Mouse (Mus musculus) liver, embryonic 14.5 days (tissue): ENCODE measurements around the gene Gtf3c5. TPM values are rescaled to one million over a fixed set of nuclear protein-coding genes. Genes with fewer than 3 reads are reported as not detected.
A peak's percentile ranks its signal among the peaks of the same experiment; 100 is the strongest.

Experiments
- ATAC-seq: fragments of 200-750 bp; cut with Nextera tagmentation; 2 replicates; pipeline ENCODE4 v1.8.0; 2017; ENCODE audit warnings: moderate number of reproducible peaks, mild to moderate bottlenecking, moderate library complexity; ENCODE audit not compliant: insufficient read depth
- DNase-seq, 3 experiments: peaks; one replicate each; pipeline ENCODE4 v3.0.0-alpha.2; 2012 to 2013; ENCODE audit warnings: low read depth in 3 of 3, low spot score in 3 of 3
- H3K27ac ChIP-seq: fragments of 300-500 bp; sonication (generic); 2 replicates; pipeline ENCODE4 v1.5.1; 2014; ENCODE audit warnings: moderate library complexity, mild to moderate bottlenecking, control low read depth, inconsistent platforms
- H3K27me3 ChIP-seq: fragments of 300-500 bp; sonication (generic); 2 replicates; pipeline ENCODE4 v1.6.1; 2014; ENCODE audit warnings: mild to moderate bottlenecking, low read length, moderate library complexity; ENCODE audit not compliant: control insufficient read depth, insufficient read depth
- H3K36me3 ChIP-seq: fragments of 300-500 bp; sonication (generic); replicated peaks from 2 replicates; pipeline ENCODE4 v1.6.1; 2014; ENCODE audit warnings: low read depth; ENCODE audit not compliant: control insufficient read depth, insufficient read depth
- H3K4me1 ChIP-seq, 2 experiments: fragments of 200-500 bp in 1 of 2; fragments of 300-500 bp in 1 of 2; sonication (generic) in 1 of 2; replicated peaks; 2 replicates each; pipeline ENCODE4 v1.6.1; 2012 to 2014; ENCODE audit warnings: antibody characterized with exemption in 1 of 2, inconsistent platforms in 1 of 2, low read length in 1 of 2; ENCODE audit not compliant: control insufficient read depth in 2 of 2, insufficient read depth in 2 of 2
- H3K4me2 ChIP-seq: fragments of 300-500 bp; sonication (generic); 2 replicates; pipeline ENCODE4 v1.6.1; 2014; ENCODE audit warnings: low read depth, mild to moderate bottlenecking, control low read depth, moderate library complexity
- H3K4me3 ChIP-seq, 2 experiments: fragments of 200-500 bp in 1 of 2; fragments of 300-500 bp in 1 of 2; sonication (generic) in 1 of 2; 2 replicates each; pipeline ENCODE4 v1.5.1; 2012 to 2014; ENCODE audit warnings: low read depth in 2 of 2, low read length in 2 of 2, mild to moderate bottlenecking in 2 of 2, control low read depth in 1 of 2, inconsistent platforms in 1 of 2, moderate library complexity in 1 of 2; ENCODE audit not compliant: insufficient read depth in 1 of 2
- H3K9ac ChIP-seq: fragments of 300-500 bp; sonication (generic); replicated peaks from 2 replicates; pipeline ENCODE4 v1.6.1; 2014; ENCODE audit warnings: mild to moderate bottlenecking, control low read depth, moderate library complexity
- H3K9me3 ChIP-seq: fragments of 300-500 bp; sonication (generic); 2 replicates; pipeline ENCODE4 v1.6.1; 2016; ENCODE audit warnings: low read length, mixed read lengths; ENCODE audit not compliant: control insufficient read depth
- CTCF ChIP-seq: IDR thresholded peaks from 2 replicates; pipeline ENCODE4 v1.5.1; 2016; ENCODE audit warnings: antibody characterized with exemption, low read depth, control low read depth
- EP300 ChIP-seq: IDR thresholded peaks from 2 replicates; pipeline ENCODE4 v1.6.1; 2016; ENCODE audit warnings: antibody characterized with exemption, low read depth
- WGBS: fragments of 180-500 bp; shearing (Covaris S2); extraction: QIAGEN DNeasy Blood & Tissue Kit; methylation state at CpG from one replicate; pipeline ENCODE4 v1.1.7; 2014; ENCODE audit not compliant: insufficient replicate concordance; 5-methylcytosine and 5-hydroxymethylcytosine counted together
- polyA plus RNA-seq, 2 experiments: library from polyadenylated mRNA; depleted of rRNA in 1 of 2; stranded (reverse) in 1 of 2; unstranded in 1 of 2; fragments of >200 nt; fragmentation: Nextera tagmentation in 1 of 2; extraction: Ambion mirVana in 1 of 2; gene quantifications; 2 replicates each; pipeline versions ENCODE4 v1.2.1 to v1.2.3; 2012 to 2014

Gtf3c5 gene
- polyA plus RNA-seq, 2 experiments: 7.6 to 11.6 TPM

DNA sequence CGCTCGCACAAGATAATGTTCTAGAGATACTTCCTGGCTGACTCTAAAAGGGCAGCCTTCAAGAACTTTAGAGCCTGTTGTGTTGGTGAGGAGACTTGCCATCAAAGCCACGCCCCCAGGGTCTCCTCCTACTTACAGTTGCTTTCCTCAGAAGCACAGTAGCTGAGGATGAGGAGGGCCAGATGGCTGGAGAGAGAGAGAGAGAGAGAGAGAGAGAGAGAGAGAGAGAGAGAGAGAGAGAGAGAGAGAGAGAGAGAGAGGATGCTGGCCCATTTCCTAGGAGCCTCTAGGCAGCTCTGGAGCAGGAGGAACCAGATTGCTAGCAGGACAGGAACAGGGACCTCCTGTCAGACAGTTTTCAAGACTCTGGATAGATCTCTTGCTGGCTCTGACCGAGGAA lies 47.4 kb downstream of the Gtf3c5 start:
- Histone ChIP-seq H3K36me3 (no peaks in the 10 kb centered on the region), H3K4me3 (no peak overlapping the region), H3K9me3 (no peaks in the 10 kb centered on the region), H3K4me2 (no peak overlapping the region), H3K27me3 (no peaks in the 10 kb centered on the region), H3K27ac (no peak overlapping the region), H3K4me1 (no peaks in the 10 kb centered on the region), H3K9ac (no peak overlapping the region)
- TF ChIP-seq CTCF: no peak
- no peak for TF ChIP-seq EP300
- DNase-seq (no peak), ATAC-seq (no peak)
- WGBS: 45% methylated on average over 4 of the region's 4 CpGs

DNA sequence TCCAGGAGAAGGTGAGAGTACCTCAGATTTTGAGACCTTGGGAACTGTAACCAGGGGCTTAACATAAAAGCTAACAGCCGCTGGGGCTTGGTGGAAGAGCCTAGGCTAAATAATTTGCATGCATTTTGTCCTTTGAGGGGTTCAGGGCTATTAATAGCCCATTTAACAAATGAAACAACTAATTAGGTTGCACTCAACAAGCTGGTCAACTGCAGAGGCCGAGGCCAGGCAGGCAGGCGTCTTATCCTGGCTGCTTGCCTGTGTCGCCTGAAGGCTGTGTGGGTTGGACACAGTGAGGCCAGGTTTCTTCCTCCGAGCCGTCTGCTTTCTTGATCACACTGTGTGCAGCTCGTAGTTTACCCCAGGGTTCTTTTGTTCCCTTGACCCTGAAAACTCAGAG lies 47.9 kb downstream of the Gtf3c5 start:
- Histone ChIP-seq H3K9ac (no peak overlapping the region), H3K27me3 (no peaks in the 10 kb centered on the region), H3K27ac (no peak overlapping the region), H3K4me3 (no peak overlapping the region), H3K4me1 (no peaks in the 10 kb centered on the region), H3K36me3 (no peaks in the 10 kb centered on the region), H3K4me2 (no peak overlapping the region), H3K9me3 (no peaks in the 10 kb centered on the region)
- no peak for ATAC-seq
- no peak for DNase-seq
- TF ChIP-seq EP300: no peak
- TF ChIP-seq CTCF: no peak
- WGBS: 59% methylated on average over 7 of the region's 7 CpGs

GRCm38 (mm10) chr2:28535263-28535540 lies 48.3 kb downstream of the Gtf3c5 start:
- Histone ChIP-seq H3K9ac (no peak overlapping the region), H3K27me3 (no peaks in the 10 kb centered on the region), H3K4me1 (no peaks in the 10 kb centered on the region), H3K4me3 (no peak overlapping the region), H3K4me2 (no peak overlapping the region), H3K36me3 (no peaks in the 10 kb centered on the region), H3K9me3 (no peaks in the 10 kb centered on the region), H3K27ac (no peak overlapping the region)
- no peak for ATAC-seq
- no peak for DNase-seq
- 57% methylated on average over 4 of the region's 4 CpGs for WGBS
- no peak for TF ChIP-seq CTCF
- TF ChIP-seq EP300: no peak

GRCm38 (mm10) chr2:28534436-28535262 lies 48.9 kb downstream of the Gtf3c5 start:
- Histone ChIP-seq H3K9ac (no peak overlapping the region), H3K36me3 (no peaks in the 10 kb centered on the region), H3K9me3 (no peaks in the 10 kb centered on the region), H3K27me3 (no peaks in the 10 kb centered on the region), H3K27ac (no peak overlapping the region), H3K4me3 (no peak overlapping the region), H3K4me2 (no peak overlapping the region), H3K4me1 (no peaks in the 10 kb centered on the region)
- 53% methylated on average over 11 of the region's 11 CpGs for WGBS
- ATAC-seq (no peak), DNase-seq (no peak)
- TF ChIP-seq CTCF (no peak), EP300 (no peak)

DNA sequence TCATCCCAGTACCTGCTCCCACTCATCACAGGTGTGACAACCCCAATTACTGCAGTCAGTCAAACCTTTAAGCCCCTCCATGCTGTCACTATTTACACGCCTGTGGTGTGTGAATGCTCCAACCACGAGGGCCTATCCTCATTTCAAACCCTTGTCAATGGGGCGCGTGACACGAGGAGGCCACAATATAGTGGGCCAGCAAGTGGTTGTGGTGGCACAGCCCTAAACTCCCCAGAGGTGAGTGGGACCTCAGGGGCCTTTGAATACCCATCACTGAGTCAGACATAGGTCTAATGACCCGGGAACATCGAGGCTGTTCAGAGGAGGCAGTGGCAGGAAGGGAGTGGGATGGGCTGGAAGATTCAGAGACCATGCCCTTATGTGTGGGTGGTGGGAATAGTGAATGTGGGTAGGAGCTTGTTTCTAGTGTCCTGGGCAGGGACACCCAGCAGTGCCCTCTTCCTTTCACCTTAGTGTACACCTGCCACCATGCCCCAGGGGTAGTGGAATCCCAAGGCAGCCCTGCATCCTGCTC lies 49.6 kb downstream of the Gtf3c5 start:
- Histone ChIP-seq H3K36me3 (no peaks in the 10 kb centered on the region), H3K27me3 (no peaks in the 10 kb centered on the region), H3K9me3 (no peaks in the 10 kb centered on the region), H3K4me3 (peak overlapping the region in 1 of 2 experiments; percentile 53; a peak in 1 of 4 replicates), H3K27ac (no peak overlapping the region), H3K4me2 (peak overlapping the region; percentile 51), H3K9ac (no peak overlapping the region), H3K4me1 (no peaks in the 10 kb centered on the region)
- 49% methylated on average over 7 of the region's 7 CpGs for WGBS
- ATAC-seq: no peak
- TF ChIP-seq EP300 (no peak), CTCF (no peak)
- DNase-seq: no peak
